Mouse (Mus musculus) liver, adult 2 months (tissue): Measurements from ENCODE around the gene Gm17332. TPM values are rescaled to one million over a fixed set of nuclear protein-coding genes. Genes with fewer than 3 reads are reported as not detected.

Source experiments
- DNase-seq: peaks from one replicate; pipeline ENCODE4 v3.0.0-alpha.2; 2011; ENCODE audit warnings: low read depth, low spot score; ENCODE audit errors: extremely low read depth
- H3K27ac ChIP-seq: fragments of 200-500 bp; replicated peaks from 2 replicates; pipeline ENCODE4 v1.5.1; 2012; ENCODE audit warnings: low read depth, mild to moderate bottlenecking, control low read depth, inconsistent platforms, low read length; ENCODE audit not compliant: insufficient read depth
- H3K27me3 ChIP-seq: fragments of 200-500 bp; 2 replicates; pipeline ENCODE4 v1.6.1; 2012; ENCODE audit warnings: mild to moderate bottlenecking, moderate library complexity, low read length, inconsistent platforms; ENCODE audit not compliant: control insufficient read depth, insufficient read depth
- H3K36me3 ChIP-seq: fragments of 200-500 bp; 2 replicates; pipeline ENCODE4 v1.6.1; 2012; ENCODE audit warnings: low read length, inconsistent platforms; ENCODE audit not compliant: control insufficient read depth, insufficient read depth
- H3K4me1 ChIP-seq: fragments of 200-500 bp; 2 replicates; pipeline ENCODE4 v1.6.1; 2011; ENCODE audit warnings: low read length; ENCODE audit not compliant: control insufficient read depth, insufficient read depth
- H3K4me3 ChIP-seq: fragments of 200-500 bp; 2 replicates; pipeline ENCODE4 v1.5.1; 2011; ENCODE audit warnings: low read depth, mild to moderate bottlenecking, control low read depth, low read length, moderate library complexity; ENCODE audit not compliant: insufficient read depth
- H3K79me2 ChIP-seq: fragments of 200-500 bp; 2 replicates; pipeline ENCODE4 v1.6.1; 2012; ENCODE audit warnings: inconsistent platforms, mild to moderate bottlenecking, low read length, moderate library complexity; ENCODE audit not compliant: control insufficient read depth, insufficient read depth
- H3K9ac ChIP-seq: fragments of 200-500 bp; 2 replicates; pipeline ENCODE4 v1.6.1; 2012; ENCODE audit warnings: low read depth, mild to moderate bottlenecking, control low read depth, inconsistent platforms, low read length
- CTCF ChIP-seq: fragments of 200-500 bp; IDR thresholded peaks from 2 replicates; pipeline ENCODE4 v1.5.1; 2011; ENCODE audit warnings: low read depth, low read length, control low read depth
- POLR2A ChIP-seq: fragments of 200-500 bp; IDR thresholded peaks from 2 replicates; pipeline ENCODE4 v1.6.1; 2011; ENCODE audit warnings: low read length, control low read depth; ENCODE audit not compliant: insufficient read depth; ENCODE audit errors: extremely low read depth
- WGBS: fragments of 180-500 bp; shearing (Covaris S2); methylation state at CpG from one replicate; pipeline ENCODE4 v1.1.7; 2018; 5-methylcytosine and 5-hydroxymethylcytosine counted together
- polyA plus RNA-seq: library from polyadenylated mRNA; depleted of rRNA; stranded (reverse); fragments of >200 nt; gene quantifications from 2 replicates; pipeline ENCODE4 v1.2.3, GENCODE M21; 2012; rRNA removed
- total RNA-seq: library from RNA; depleted of rRNA; stranded (reverse); fragments of >200 nt; gene quantifications from 2 replicates; pipeline ENCODE4 v1.2.3, GENCODE M21; 2014; rRNA removed

The Gm17332 gene
- not detected in 2 replicates for total RNA-seq
- not detected in 2 replicates for polyA plus RNA-seq

DNA sequence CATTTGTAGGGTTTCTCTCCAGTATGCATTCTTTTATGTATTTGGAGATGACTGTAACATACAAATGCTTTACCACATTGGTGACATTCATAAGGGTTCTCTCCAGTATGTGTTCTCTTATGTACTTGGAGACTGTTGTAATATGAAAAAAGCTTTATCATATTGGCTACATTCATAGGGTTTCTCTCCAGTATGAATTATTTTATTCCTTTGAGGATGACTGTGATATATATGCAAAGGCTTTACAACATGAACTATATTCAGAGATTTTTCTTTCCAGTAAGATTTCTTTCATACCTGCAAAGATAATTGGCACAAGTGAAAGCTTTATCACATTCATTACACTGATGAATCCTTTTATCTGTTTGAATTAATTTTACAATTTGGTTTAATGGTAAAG, at the start of gene Gm17332:
TSS of gene Gm17332 (minus strand) at position 101 of the 400 bp plus-strand sequence.
- TF ChIP-seq CTCF (no peak), POLR2A (no peak)
- no peaks in the 10 kb centered on the region; the same call in 1 of the 2 replicates for H3K27me3 ChIP-seq
- H3K79me2 ChIP-seq, result no peaks in the 10 kb centered on the region
- H3K4me1 ChIP-seq, result no peaks in the 10 kb centered on the region
- no peak within 1 kb of the TSS for H3K4me3 ChIP-seq
- no peak within 1 kb of the TSS for H3K9ac ChIP-seq
- no peak within 1 kb of the TSS for H3K27ac ChIP-seq
- H3K36me3 ChIP-seq, result no peaks in the 10 kb centered on the region
- no peak for DNase-seq

DNA sequence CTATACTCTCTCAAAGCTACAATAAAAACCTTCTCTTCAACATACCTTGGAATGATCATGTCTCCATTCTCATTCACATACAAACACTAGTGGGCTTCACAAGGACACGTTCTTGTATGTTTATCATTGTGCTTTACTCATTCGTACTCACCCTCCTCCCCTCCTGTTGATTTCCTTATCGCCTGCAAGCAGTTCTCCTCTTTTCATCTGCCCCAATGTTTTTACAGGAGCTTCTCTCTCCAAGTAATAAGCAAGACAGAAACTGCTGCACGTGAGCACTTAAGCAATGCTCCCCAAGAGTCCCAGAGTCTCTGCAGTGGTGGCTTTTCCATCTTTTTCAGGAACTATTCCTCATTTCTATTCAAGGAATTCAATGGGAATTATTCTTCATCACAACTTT, 47.7 kb upstream of the Gm17332 start:
- no peak overlapping the region for H3K9ac ChIP-seq
- TF ChIP-seq CTCF, result no peak
- TF ChIP-seq POLR2A, result no peak
- no peaks in the 10 kb centered on the region for H3K36me3 ChIP-seq
- H3K4me1 ChIP-seq, result no peaks in the 10 kb centered on the region
- 54% methylated on average over 4 of the region's 4 CpGs for WGBS
- H3K79me2 ChIP-seq, result no peaks in the 10 kb centered on the region
- no peak for DNase-seq
- no peak overlapping the region for H3K27ac ChIP-seq
- H3K27me3 ChIP-seq, result no peaks in the 10 kb centered on the region
- H3K4me3 ChIP-seq, result no peak overlapping the region

DNA sequence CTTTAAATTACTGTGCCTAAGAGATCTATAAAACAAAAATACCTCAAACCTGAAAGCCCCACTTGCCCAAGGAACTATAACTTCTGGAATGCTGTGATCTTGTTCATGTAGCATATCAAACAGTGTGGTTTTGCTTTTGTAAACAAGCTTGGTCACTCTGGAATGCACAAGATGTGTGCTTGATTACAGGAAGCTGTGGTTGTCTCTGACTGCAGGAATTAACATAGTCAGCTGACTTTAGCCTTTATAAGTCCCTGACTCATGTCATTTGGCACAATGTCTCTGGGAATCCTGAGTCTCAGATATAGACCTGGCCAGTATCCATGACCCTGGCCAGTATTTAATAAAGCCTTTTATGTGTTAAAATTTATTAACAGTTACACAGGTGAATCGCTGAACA, 43.1 kb upstream of the Gm17332 start:
- Histone ChIP-seq H3K79me2 (no peaks in the 10 kb centered on the region), H3K27me3 (no peaks in the 10 kb centered on the region), H3K27ac (no peak overlapping the region), H3K4me1 (no peaks in the 10 kb centered on the region), H3K4me3 (no peak overlapping the region), H3K36me3 (no peaks in the 10 kb centered on the region), H3K9ac (no peak overlapping the region)
- no peak for DNase-seq
- 85% methylated on average over 1 of the region's 1 CpGs for whole genome bisulfite sequencing
- TF ChIP-seq CTCF, result no peak
- TF ChIP-seq POLR2A, result no peak

DNA sequence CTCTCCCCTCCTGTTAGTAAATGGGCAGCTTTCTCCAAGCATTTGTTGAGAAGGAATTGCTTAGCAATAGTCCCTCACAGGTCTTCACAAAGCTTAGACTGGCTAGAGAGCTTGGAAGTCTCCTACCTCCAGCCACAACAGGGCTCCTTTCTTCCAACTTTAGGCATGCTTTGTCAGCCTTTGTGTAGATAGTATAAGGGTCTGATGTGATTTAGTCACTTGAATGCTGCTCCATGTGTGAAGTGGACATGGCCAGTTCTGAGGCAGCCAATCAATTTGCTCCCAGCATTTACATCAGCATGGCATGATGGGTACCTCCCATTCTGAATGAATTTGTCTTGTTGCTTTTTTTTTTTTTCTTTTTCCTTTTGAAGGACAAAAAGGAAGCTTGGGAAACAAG, 35.7 kb upstream of the Gm17332 start:
- no peak overlapping the region for H3K9ac ChIP-seq
- H3K79me2 ChIP-seq, result no peaks in the 10 kb centered on the region
- TF ChIP-seq POLR2A, result no peak
- TF ChIP-seq CTCF, result no peak
- H3K36me3 ChIP-seq, result no peaks in the 10 kb centered on the region
- H3K27ac ChIP-seq, result no peak overlapping the region
- no peaks in the 10 kb centered on the region for H3K4me1 ChIP-seq
- no peaks in the 10 kb centered on the region for H3K27me3 ChIP-seq
- DNase-seq, result no peak
- H3K4me3 ChIP-seq, result no peak overlapping the region

DNA sequence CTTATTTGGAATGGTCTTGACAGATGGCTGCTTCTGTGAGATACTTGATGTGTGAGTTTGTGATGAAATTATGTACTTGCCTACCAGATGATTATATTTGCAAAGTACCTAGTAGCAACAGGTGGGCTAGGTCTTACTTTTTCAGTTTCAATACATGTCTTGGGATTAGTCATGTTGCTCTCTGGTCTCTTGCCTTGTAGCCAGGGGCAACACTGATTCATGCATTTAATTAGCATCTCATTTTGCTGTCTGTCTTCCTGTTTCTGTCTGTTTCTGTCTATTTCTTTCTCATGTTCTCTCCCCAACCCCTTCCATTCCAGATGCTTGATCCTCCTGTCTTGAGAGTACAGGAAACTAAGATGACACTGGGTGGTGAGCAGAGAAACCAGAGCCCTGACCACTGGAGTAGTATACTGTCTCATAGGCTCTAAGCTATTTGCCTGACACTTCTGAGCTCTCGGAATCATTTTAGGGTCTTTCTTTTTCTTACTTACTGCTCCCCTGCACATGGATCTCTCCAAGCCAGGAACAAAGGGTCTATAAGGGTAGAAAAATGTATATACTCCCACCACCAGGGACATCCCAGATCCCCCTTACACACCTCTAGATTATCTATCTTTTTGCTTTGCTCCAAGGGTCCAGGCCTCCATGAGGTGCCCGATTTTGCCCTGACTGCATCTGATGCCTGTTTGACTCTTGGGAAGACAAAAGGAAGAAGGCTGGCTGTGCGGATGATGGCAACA, 13.5 kb upstream of the Gm17332 start:
- Histone ChIP-seq H3K4me3 (no peak overlapping the region), H3K27ac (no peak overlapping the region), H3K36me3 (no peaks in the 10 kb centered on the region), H3K4me1 (no peaks in the 10 kb centered on the region), H3K9ac (no peak overlapping the region), H3K27me3 (no peaks in the 10 kb centered on the region), H3K79me2 (no peaks in the 10 kb centered on the region)
- 83% methylated on average over 3 of the region's 3 CpGs for WGBS
- DNase-seq, result no peak
- no peak for TF ChIP-seq POLR2A
- no peak for TF ChIP-seq CTCF

DNA sequence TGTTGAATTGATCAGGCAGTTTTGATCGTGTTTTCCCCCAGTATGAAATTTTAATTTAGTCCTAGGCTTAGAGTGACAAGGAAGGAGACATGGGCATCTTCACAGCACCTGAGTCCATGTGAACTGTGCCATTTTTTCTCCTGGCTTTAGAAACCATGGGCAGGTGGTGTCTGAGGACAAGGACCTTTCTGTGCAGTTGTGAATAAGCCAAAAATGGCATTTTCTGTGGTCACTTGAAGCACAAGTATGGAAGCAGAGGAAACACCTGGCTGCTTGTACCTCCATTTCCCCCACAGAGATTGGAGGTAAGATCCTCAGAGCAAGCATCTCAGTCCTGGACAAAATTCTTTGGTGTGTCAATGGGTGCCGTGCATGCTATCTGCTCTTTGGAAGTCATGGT, 12.5 kb upstream of the Gm17332 start:
- Histone ChIP-seq H3K9ac (no peak overlapping the region), H3K27ac (no peak overlapping the region), H3K36me3 (no peaks in the 10 kb centered on the region), H3K4me1 (no peaks in the 10 kb centered on the region), H3K79me2 (no peaks in the 10 kb centered on the region), H3K4me3 (no peak overlapping the region), H3K27me3 (no peaks in the 10 kb centered on the region)
- 82% methylated on average over 2 of the region's 2 CpGs for WGBS
- DNase-seq, result no peak
- TF ChIP-seq CTCF (no peak), POLR2A (no peak)
